Mouse (Mus musculus) liver, embryonic 14.5 days (tissue): ENCODE results near the gene Vav3.
"Not testable (repeated sequence)": the region's sequence is repeated elsewhere in the genome, so short reads cannot be mapped to it uniquely, and the experiment has no call there.

Experiments used
- CTCF ChIP-seq: IDR thresholded peaks from 2 replicates; pipeline ENCODE4 v1.5.1; 2016; ENCODE audit warnings: antibody characterized with exemption, low read depth, control low read depth
- EP300 ChIP-seq: IDR thresholded peaks from 2 replicates; pipeline ENCODE4 v1.6.1; 2016; ENCODE audit warnings: antibody characterized with exemption, low read depth

DNA sequence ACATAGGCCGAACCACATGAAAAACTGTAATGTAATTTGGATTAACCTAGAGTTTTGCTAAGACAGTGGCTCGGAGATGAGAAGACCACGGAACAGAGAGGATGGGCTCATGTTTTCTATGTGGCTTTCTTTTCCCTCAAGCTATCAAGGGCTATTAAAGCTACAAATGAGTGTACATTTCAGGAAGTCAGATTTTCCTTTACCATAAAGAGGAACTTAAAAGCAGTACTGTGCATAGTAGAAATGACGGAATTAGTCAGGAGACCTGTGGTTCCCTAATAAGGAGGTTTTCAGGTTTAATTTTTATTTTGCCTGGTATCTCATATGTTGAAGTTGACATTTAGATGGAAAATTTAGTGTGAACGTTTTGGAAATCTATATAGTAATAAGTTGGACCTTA is 107.8 kb downstream of the Vav3 start:
- not testable (repeated sequence) for TF ChIP-seq CTCF, EP300
